Mouse (Mus musculus) bone marrow macrophage, adult 2 months (primary cell): ENCODE measurements around the gene Nebl.

Experiments
- CTCF ChIP-seq: IDR thresholded peaks from 2 replicates; pipeline ENCODE4 v1.5.1; 2012; ENCODE audit warnings: low read depth, mild to moderate bottlenecking, low read length, moderate library complexity
- POLR2A ChIP-seq: IDR thresholded peaks from 2 replicates; pipeline ENCODE4 v1.6.1; 2012; ENCODE audit warnings: mild to moderate bottlenecking, low read depth, low read length, borderline replicate concordance

GRCm38 (mm10) chr2:17435217-17435616 lies 296.0 kb downstream of the Nebl start:
- TF ChIP-seq CTCF (no peak), POLR2A (no peak)
